Mouse (Mus musculus): ENCODE data around the gene Tlk2.

DNA sequence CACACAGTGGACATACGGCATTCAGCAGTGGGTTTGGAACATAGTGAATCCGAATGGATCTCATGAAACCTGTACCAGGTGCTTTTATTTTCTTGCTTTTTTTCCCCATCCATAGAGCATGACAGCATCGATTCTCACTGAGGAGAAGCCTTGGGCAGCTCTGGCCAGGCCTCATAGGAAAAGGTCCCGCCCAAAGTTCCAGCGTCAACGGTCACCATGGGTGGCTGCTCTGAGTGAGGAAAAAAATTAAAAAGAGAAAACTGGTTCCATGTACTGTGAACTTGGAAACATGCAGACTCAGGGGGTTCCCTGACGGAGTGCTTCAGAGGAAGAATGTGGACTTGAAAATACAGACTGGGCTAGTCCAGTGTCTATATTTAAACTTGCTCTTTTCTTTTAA lies 102.7 kb downstream of the Tlk2 start:
- TF ChIP-seq POLR2A (IDR thresholded peaks at IDR 0.05; ENCODE audit: control insufficient read depth, low read depth, low read length) (no peak), CTCF (IDR thresholded peaks at IDR 0.05; ENCODE audit: control insufficient read depth, insufficient read depth, insufficient replicate concordance, low read depth, low read length) (no peak)
